Mouse (Mus musculus) forebrain, embryonic 11.5 days (tissue): ENCODE measurements around the gene Iffo1. TPM values are rescaled to one million over a fixed set of nuclear protein-coding genes. Genes with fewer than 3 reads are reported as not detected.

ENCODE experiments used
- ATAC-seq: fragments of 200-750 bp; cut with Nextera tagmentation; replicated peaks from 2 replicates; pipeline ENCODE4 v1.8.0; 2017; ENCODE audit warnings: moderate TSS enrichment; ENCODE audit not compliant: low FRiP score
- DNase-seq: peaks from one replicate; pipeline ENCODE4 v3.0.0-alpha.2; 2017; ENCODE audit warnings: low spot score
- H3K27ac ChIP-seq: fragments of 300-500 bp; sonication (generic); 2 replicates; pipeline ENCODE4 v1.5.1; 2014; ENCODE audit warnings: low read depth, low read length
- H3K27me3 ChIP-seq: fragments of 300-500 bp; sonication (generic); 2 replicates; pipeline ENCODE4 v1.6.1; 2014; ENCODE audit warnings: mild to moderate bottlenecking, low read length, mixed read lengths; ENCODE audit not compliant: control insufficient read depth, insufficient read depth
- H3K36me3 ChIP-seq: fragments of 300-500 bp; sonication (generic); 2 replicates; pipeline ENCODE4 v1.6.1; 2014; ENCODE audit warnings: mild to moderate bottlenecking, low read length, moderate library complexity, mixed read lengths; ENCODE audit not compliant: control insufficient read depth, insufficient read depth
- H3K4me1 ChIP-seq: fragments of 300-500 bp; sonication (generic); replicated peaks from 2 replicates; pipeline ENCODE4 v1.6.1; 2014; ENCODE audit warnings: low read length, mixed read lengths; ENCODE audit not compliant: control insufficient read depth, insufficient read depth
- H3K4me2 ChIP-seq: fragments of 300-500 bp; sonication (generic); 2 replicates; pipeline ENCODE4 v1.6.1; 2014; ENCODE audit warnings: low read depth, mild to moderate bottlenecking, low read length, moderate library complexity, mixed read lengths; ENCODE audit not compliant: severe bottlenecking
- H3K4me3 ChIP-seq: fragments of 300-500 bp; sonication (generic); 2 replicates; pipeline ENCODE4 v1.5.1; 2014; ENCODE audit warnings: low read depth, low read length
- H3K9ac ChIP-seq: fragments of 300-500 bp; sonication (generic); 2 replicates; pipeline ENCODE4 v1.6.1; 2014; ENCODE audit warnings: low read length
- H3K9me3 ChIP-seq: fragments of 300-500 bp; sonication (generic); 2 replicates; pipeline ENCODE4 v1.6.1; 2016; ENCODE audit warnings: low read length, mixed read lengths; ENCODE audit not compliant: control insufficient read depth
- WGBS: fragments of 180-500 bp; shearing (Covaris S2); extraction: QIAGEN DNeasy Blood & Tissue Kit; methylation state at CpG from one replicate; pipeline ENCODE4 v1.1.7; 2014; 5-methylcytosine and 5-hydroxymethylcytosine counted together
- microRNA-seq: library from miRNA; unstranded; fragments of <30 nt; microRNA quantifications from one replicate; pipeline ENCODE4, GENCODE M21; 2016; ENCODE audit not compliant: insufficient number of aligned reads
- polyA plus RNA-seq: library from polyadenylated mRNA; unstranded; fragments of >200 nt; fragmentation: Nextera tagmentation; extraction: Ambion mirVana; gene quantifications from 2 replicates; pipeline ENCODE4 v1.2.1, GENCODE M21; 2014

The Iffo1 gene
- polyA plus RNA-seq, 1 experiment from 2014 or later = 12.3 TPM

DNA sequence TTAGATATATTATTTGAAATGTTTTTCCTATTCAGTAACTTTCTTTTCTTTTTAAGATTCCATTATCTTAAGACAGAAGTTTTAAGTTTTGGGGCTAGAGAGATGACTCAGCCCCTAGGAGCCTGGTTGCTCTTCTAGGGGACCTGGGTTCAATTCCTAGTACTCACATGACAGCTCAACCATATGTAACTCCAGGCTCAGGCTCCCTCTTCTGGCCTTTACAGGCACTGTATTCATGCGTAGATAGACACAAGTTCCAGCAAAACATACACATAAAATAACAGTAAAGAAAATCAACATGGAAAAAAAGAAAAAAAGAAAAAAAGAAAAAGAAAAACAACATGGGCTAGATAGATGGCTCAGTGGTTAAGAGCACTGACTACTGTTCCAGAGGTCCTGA lies 65.4 kb downstream of the Iffo1 start:
- H3K4me3 ChIP-seq = no peak overlapping the region
- DNase-seq (peak; percentile 5), ATAC-seq (no peak)
- WGBS = 90% methylated on average over 1 of the region's 1 CpGs
- H3K9me3 ChIP-seq = no peaks in the 10 kb centered on the region
- H3K27ac ChIP-seq = no peak overlapping the region
- H3K4me2 ChIP-seq = no peak overlapping the region
- no peak overlapping the region for H3K9ac ChIP-seq
- H3K4me1 ChIP-seq = no peaks in the 10 kb centered on the region
- no peaks in the 10 kb centered on the region for H3K36me3 ChIP-seq
- H3K27me3 ChIP-seq = no peaks in the 10 kb centered on the region

Small RNA genes lying within 50 kb of the gene (microRNA-seq; reads per million reads assigned to microRNA genes)
- 5.0 reads per million for gene Mir3098
- not detected for gene Mir7045

Other genes with a start within 250 kb of the Iffo1 start
- 2.3 and 2.5 TPM in 2 replicates for gene Lag3, start 233.5 kb upstream of the Iffo1 start, polyA plus RNA-seq
- 369 and 455 TPM in 2 replicates for gene Ptms, start 225.1 kb upstream of the Iffo1 start, polyA plus RNA-seq
- gene Mlf2, start 213.9 kb upstream of the Iffo1 start, polyA plus RNA-seq = 450 and 480 TPM in 2 replicates
- 111 and 122 TPM in 2 replicates for gene Cops7a, start 179.7 kb upstream of the Iffo1 start, polyA plus RNA-seq
- 2.5 TPM in 2 replicates for gene Pianp, start 148.5 kb upstream of the Iffo1 start, polyA plus RNA-seq
- gene Zfp384, start 136.1 kb upstream of the Iffo1 start, polyA plus RNA-seq = 9.0 and 10.2 TPM in 2 replicates
- 126 and 135 TPM in 2 replicates for gene Ing4, start 105.5 kb upstream of the Iffo1 start, polyA plus RNA-seq
- 14.6 and 15.8 TPM in 2 replicates for gene Acrbp, start 95.6 kb upstream of the Iffo1 start, polyA plus RNA-seq
- gene Lpar5, start 77.3 kb upstream of the Iffo1 start, polyA plus RNA-seq = 0.21 and 0.36 TPM in 2 replicates
- 124 and 131 TPM in 2 replicates for gene Chd4, start 49.3 kb upstream of the Iffo1 start, polyA plus RNA-seq
- 65.4 and 70.3 TPM in 2 replicates for gene Nop2, start 13.3 kb upstream of the Iffo1 start, polyA plus RNA-seq
- gene Gapdh, start 21.2 kb downstream of the Iffo1 start, polyA plus RNA-seq = 2,700 and 2,872 TPM in 2 replicates
- 225 and 271 TPM in 2 replicates for gene Ncapd2, start 46.5 kb downstream of the Iffo1 start, polyA plus RNA-seq
- 195 and 197 TPM in 2 replicates for gene Mrpl51, start 46.6 kb downstream of the Iffo1 start, polyA plus RNA-seq
- 1.9 and 2.1 TPM in 2 replicates for gene Vamp1, start 70.3 kb downstream of the Iffo1 start, polyA plus RNA-seq
- 1.1 and 1.8 TPM in 2 replicates for gene Tapbpl, start 86.6 kb downstream of the Iffo1 start, polyA plus RNA-seq
- gene Cd27, start 91.8 kb downstream of the Iffo1 start, polyA plus RNA-seq = 1.3 and 2.3 TPM in 2 replicates
- gene Tuba3a, start 140.8 kb downstream of the Iffo1 start, polyA plus RNA-seq = not detected in 2 replicates
- gene Ltbr, start 168.6 kb downstream of the Iffo1 start, polyA plus RNA-seq = 15.6 and 16.6 TPM in 2 replicates
- gene Scnn1a, start 175.4 kb downstream of the Iffo1 start, polyA plus RNA-seq = 0.21 and 0.28 TPM in 2 replicates
- 24.0 and 25.9 TPM in 2 replicates for gene Tnfrsf1a, start 204.1 kb downstream of the Iffo1 start, polyA plus RNA-seq
- 0.12 and 0.19 TPM in 2 replicates for gene Plekhg6, start 235.6 kb downstream of the Iffo1 start, polyA plus RNA-seq